Mouse (Mus musculus) right cerebral cortex, postnatal 14 days (tissue): ENCODE measurements around the gene Sptan1.
A peak's percentile ranks its signal among the peaks of the same experiment; 100 is the strongest.

ENCODE experiments used
- DNase-seq: peaks from one replicate; pipeline ENCODE4 v3.0.0; 2022

Sptan1 gene

DNA sequence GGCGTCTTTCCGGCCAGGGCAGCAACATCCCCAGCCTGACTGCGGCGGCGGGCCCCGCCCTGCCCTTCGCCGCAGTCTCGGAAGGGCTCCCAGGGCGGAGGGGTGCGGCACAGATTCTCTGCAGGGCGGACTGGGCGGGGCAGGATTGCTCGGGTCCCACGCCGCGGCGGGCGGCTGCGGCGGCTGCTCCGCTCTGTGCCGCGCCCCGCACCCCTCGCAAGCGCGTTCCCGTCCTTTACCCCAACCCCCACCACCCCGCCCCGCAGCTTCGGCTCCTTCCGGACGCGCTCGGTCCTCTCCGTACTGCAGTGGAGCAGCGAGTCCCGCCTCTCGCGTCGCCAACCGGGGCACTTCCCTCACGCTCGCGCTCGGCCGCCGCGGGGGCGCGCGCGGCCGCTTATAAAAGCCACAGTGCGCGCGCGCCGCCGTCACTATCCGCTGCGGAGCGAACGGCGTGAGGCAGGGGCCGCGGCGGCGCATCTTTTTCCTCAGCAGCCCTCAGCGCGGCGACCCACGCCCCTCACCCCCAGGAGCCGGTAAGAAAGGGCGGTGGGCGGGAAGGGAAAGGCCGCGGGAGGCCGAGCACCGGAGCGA lies at the start of gene Sptan1:
Gene Sptan1 (plus strand): TSS at position 311 of the 594 bp plus-strand sequence.
- DNase-seq: peak; percentile 99

DNA sequence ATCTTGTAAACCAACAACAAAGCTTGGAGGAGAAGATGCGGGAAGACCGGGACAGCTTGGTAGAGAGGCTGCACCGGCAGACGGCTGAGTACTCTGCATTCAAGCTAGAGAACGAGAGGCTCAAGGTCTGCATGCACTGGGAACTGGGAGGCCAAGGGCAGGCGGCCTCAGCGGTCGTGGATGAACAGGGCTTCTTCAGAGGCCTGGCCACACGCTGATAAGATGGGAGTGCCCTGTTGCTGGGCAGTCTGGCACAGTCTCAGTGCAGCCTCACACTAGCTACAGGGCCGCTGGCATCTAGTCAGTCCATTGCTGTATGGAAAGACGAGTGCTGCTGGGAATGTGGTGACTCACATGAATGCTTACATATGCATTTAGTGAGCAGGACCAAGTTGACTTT lies 47.7 kb upstream of the Sptan1 start:
- no peak for DNase-seq

DNA sequence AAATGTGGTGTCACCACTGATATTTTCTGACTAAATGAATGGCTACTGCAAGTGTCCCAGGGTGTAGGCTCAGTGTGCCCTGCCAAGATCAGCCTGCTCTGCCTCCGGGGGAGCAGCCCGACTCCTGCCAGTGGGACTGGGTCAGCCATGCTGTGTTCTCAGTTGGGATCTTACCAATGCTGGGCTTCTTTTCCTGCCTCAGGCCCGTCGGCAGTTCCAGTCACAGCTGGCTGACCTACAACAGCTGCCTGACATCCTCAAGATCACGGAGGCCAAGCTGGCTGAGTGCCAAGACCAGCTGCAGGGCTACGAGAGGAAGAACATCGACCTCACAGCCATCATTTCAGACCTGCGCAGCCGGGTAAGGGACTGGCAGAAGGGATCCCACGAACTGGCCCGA lies 43.3 kb upstream of the Sptan1 start:
- DNase-seq: peak; percentile 53

DNA sequence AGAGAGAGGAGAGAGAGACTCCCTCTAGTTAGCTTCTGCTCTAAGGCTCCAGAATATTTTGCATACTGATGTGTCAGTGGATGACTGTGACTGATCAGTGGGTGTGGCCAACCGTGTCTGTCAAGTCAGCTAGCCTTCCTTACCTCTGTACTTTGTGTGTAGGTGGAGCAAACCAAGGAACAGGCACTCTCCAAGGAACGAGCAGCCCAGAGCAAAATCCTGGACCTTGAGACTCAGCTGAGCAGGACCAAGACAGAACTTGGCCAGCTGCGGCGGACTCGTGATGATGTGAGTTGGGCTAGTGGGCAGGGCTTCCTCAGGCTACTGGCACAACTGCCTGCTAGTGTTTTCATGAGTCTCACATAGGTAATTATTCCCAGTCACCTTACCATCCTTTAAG lies 38.8 kb upstream of the Sptan1 start:
- DNase-seq: no peak

DNA sequence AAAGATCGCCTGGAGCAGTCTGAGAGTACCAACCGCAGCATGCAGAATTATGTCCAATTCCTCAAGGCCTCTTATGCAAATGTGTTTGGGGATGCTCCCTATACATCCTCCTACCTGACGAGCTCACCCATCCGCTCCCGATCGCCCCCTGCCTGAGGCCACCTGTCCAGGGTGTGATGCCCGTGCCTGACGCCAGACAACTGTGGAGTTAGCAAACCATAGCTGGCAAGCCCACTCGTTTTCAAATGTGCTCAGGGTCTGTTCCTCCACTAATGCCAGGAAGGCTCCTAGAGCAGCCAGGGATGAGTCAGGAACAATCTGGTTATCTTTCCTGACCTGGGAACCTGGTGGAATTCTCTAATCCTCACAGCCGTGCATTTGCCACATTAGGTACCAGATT lies 34.9 kb upstream of the Sptan1 start:
- DNase-seq: no peak

DNA sequence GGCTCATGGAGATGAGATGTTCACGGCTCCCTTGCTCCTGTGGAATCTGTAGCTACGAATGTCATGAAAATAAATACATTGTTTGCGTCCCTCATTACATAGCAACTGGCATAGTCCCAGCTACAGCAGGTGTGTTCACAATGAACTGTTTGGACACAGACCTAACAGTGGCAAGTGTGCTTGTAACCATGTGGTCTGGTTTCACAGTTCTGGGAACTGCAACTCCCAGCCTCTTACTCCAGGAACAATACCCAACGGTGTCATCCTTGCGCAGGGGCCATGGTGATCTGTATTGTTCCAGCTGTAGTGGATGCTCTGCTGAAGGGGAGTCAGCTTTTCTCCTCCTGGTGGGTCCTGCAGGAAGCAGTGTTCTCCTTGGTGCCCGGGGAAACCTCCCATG lies 34.2 kb upstream of the Sptan1 start:
- DNase-seq: no peak

DNA sequence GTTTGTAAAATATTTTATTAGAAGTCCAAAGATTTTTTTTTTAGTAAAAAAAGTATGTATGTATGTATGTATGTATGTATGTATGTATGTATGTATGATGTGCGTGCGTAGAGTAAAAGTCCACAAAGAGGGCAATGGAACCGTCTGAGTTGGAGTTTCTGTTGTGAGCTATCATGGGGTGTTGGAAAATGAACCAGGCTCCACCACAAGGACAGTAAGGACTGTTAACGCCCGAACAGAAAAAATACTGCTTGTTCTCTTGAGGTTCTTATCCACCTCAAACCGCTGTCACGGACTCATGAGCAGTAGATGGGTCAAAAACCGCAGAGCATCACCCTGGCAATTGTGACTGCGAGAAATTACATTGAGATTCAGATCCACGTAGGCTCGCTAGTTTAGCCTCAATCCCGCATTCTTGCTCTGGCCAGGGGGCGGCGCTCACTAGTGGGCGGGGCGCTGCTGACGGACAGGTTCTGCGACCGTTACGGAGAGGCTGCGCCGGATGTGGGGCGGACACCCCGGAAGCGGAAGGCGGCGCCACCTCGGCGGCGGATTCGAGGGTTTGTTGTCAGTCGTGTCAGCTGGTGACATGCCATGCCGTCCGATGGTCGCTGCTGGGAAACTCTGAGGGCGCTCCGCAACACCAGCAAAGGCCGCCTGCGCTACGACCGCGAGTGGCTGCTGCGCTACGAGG lies 30.3 kb upstream of the Sptan1 start, which contains the start of gene Gle1:
Gene Gle1 (plus strand): TSS at position 521 of the 694 bp plus-strand sequence.
- DNase-seq: peak; percentile 97

DNA sequence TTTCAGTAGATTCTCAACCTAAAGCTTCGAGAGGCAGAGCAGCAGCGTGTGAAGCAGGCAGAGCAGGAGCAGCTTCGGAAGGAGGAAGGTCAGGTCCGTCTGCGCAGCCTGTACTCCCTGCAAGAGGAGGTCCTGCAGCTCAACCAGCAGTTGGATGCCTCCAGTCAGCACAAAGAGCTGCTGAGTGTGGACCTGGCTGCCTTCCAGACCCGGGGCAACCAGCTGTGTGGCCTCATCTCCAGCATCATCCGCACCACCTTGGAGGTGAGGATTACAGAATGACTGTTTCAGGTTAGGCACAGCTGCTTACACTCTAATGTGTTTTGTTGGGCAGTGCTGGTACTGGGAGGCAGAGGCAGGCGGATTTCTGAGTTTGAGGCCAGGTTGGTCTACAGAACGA lies 25.3 kb upstream of the Sptan1 start:
- DNase-seq: no peak

DNA sequence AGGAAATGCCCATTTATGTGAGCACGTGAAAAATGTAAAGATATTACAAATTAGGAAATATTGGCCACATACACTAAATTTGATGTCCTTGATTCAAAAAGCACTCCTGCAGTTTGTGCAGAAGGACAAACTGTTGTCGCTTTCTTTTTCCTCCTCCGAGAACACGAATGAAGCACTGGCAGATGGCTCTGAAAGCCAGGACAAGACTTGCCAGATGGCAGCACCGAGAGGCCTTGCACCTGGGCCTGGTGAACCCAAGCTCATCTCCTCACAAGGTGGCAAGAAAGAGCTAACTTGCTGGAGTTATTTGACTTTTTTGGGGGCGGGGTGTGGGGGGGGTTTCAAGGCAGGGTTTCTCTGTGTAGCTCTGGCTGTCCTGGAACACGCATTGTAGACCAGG lies 24.5 kb upstream of the Sptan1 start:
- DNase-seq: no peak

DNA sequence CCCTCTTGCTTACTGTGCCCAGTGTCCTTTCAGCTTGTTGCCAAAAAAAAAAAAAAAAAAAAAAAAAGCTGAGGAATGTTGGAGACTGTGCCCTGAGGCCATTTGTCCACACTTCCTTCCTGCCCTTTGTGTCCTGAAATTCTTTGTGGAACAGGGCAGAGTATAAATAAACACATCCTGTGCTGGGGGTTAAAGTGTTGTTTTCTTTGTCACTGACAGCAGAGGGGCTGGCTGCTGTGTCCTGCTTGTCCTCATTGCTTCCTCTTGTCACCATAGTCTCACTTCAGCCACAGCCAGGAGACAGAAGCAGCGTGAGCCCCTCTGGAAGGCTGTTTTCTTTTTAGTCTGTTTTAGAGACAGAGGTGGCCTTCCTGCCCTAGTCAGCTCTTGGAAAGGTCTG lies 20.6 kb upstream of the Sptan1 start:
- no peak for DNase-seq

DNA sequence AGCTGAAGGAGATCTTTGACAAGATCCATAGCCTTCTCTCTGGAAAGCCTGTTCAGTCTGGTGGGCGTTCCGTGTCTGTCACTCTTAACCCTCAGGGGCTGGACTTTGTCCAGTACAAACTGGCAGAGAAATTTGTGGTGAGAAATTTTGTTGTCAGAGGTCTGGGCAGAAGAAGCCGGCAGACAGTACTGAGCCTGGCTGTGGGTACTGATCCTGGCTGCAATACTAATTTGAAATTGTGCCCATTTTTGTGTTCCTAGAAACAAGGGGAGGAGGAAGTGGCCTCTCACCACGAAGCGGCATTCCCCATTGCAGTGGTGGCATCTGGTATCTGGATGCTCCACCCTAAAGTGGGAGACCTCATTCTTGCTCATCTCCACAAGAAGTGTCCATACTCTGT lies 16.5 kb upstream of the Sptan1 start:
- no peak for DNase-seq

DNA sequence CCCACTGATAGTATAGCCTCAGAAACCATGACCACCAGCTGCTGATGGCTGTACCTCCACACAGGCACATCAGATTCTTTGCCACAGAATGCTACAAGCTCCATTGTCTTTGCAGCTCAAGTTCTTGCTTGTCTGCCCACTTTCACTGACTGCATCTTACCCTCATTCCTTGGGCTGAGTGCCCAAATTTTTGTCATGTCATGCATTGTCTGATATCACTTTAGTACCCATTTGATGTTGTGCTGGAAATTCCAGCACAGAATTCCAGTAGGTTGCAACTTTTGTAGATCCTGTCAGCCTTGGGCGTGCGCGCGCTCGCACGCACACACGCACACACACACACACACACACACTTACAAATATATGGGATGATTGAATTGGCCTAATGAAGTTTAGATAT lies 4.1 kb upstream of the Sptan1 start:
- DNase-seq: no peak

DNA sequence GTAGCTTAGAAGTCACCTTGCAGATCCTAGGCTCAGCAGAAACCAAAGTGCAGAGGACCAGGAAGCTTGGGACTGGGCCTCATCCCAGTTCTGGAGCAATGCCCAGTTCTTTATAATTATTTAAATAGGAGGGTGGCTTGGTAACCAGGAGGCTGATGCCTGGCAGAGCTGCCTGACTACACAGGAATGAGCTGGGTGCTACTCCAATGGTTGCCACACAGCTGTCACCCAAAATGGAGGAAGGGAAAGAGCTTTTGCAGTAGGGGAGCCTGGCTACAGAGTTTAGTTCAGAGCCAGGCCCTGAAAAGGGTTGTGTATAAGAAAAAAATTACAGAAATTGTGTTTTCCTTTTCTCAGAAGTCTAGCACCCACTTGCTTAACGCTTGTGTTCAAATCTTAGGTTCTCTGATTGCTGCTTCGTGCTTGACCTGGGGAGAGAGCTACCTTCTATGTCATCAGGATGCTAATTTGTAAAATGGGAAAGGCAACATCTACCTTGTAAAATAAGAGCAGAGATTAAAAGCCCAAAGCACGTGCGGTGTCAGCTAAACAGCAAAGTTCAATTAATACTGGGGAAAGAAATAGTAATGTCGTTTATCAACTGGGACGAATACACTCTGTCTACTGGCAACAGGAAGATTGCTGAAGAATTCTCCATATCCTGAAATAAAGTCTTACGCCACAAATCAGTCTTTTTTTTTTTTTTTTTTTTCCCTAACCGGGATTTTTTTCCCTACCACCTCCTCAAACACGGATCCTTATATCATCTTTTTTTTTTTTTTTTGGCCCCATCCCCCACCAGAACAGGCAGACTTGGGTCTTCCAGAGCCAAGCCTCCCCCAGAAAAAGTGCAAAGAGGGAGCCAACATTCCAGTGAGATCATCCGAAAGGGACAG lies 758 bp upstream of the Sptan1 start:
- peak; percentile 22 for DNase-seq

DNA sequence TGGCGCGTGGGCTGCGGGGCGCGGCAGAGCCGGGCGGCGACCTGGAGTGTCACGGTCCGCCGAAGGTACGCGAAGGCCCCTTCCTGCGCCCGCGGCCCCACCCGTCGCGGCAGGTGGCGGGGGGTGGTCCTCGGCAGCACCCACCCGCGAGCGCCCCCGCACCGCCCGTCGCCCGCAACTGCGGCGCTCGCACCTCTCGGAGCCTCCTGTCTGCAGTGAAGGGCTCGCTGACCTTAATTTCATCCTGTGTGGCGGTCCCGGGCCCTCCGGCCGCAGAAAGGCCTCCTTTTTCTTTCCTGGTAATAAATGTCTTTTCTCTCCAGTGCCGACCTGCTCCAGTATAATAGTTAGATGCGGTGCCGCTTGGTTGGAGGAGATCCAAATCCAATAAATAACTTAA lies 546 bp downstream of the Sptan1 start:
- DNase-seq: peak; percentile 50

DNA sequence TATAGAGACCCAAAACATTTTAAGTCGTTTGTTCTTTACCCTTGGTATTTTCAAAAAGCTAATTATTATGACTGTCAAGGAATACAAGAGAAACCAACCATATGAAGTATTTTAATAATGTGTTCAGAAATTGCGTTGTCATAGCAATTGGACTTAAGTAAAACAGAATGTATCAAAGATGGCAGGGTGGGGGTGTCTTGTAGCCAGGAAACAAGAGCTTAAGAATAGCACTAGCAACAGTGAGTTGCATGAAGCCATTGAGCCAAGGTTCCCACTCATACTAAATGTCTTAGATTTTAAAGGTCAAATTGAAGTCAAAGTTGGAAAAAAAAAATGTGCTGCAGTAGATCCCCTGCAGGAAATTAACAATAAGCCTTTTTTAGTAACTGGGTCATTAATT lies 1.5 kb downstream of the Sptan1 start:
- DNase-seq: no peak

DNA sequence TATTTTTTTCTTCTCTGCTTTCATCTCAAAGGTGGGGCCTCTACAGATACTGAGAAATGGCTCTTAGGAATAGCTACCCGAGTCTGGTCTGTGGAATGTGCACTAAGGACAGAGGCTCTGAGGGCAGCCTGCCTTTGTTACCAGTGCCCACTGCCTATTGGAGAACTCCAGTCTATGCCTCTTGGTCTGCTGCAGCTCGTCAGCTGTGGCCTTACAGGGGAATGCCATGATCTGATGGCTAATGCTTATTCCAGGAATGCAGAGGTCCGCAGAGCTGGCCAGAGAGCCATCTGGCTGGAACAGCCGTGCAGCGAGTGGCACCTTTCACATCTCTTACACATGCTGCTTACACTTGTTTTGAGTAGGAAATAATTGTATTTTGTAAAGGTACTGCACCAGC lies 2.4 kb downstream of the Sptan1 start:
- DNase-seq: no peak

DNA sequence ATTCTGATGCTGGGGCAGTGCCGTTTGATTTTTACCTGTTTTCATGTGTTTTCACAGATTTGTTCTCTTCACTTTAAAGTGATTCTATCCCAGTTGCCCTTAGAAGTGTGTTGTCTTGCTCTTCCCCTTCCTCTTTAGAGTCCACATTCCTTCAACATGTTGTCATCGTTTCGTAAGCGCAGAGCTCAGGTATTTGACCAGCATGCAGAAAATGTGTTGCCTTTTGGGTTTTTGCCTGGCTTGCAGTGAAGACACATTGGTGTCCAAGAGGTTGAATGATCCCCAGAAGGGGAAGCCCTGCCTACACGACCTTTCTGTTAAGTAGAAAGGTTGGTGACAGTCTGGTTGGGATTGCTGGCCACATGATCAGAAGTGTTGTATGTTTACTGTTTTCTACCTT lies 3.3 kb downstream of the Sptan1 start:
- no peak for DNase-seq

DNA sequence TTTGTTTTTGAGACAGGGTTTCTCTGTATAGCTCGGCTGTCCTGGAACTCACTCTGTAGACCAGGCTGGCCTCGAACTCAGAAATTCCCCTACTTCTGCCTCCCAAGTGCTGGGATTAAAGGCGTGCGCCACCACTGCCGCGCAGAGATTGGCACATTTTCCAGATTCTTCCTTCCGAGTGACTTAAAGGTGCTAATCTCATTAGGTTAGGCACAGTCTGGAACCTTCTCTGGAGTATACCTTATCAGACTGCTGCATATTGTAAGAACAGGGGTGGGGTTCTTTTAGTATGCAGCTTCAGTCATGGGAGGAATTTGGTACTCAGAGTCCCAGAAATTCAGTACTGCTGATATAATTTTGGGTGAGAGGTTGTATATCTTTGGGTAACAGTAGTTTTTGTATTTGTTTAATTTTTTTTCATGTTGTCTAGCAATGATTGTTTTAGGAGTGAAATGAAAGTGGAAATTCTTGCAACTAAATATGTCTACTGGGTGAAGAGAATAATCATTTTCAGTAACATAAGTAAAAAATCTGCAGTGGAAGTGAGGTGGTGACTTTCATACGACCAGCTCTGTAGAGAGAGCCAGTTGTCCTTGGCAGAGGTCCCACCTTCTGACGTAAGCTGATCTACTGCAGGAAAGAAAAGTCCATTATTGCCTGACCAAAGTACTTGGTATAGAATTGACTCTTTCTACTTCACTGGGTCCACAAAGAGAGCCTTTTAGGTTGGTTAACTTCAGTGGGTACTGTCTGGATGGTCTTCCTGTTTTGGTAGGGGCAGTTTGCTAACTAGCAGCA lies 6.7 kb downstream of the Sptan1 start:
- DNase-seq: no peak

DNA sequence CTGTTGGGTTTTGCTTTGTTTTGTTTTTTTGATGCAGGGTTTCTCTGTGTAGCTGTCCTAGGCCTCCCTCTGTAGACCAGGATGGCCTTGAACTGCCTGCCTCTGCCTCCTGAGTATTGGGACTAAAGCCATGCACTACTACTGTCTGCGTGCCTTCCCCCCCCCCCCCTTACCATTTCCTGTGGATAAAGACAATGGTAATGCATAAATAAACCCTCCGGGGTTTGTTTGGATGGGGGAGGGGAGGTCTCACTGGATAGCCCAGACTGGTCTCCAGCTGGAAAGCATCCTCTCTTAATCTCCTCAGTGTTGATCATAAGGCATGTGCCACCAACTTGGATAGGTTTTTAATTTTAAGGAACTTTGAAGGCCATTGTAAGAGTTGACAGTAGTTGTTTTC lies 8.2 kb downstream of the Sptan1 start:
- DNase-seq: no peak

DNA sequence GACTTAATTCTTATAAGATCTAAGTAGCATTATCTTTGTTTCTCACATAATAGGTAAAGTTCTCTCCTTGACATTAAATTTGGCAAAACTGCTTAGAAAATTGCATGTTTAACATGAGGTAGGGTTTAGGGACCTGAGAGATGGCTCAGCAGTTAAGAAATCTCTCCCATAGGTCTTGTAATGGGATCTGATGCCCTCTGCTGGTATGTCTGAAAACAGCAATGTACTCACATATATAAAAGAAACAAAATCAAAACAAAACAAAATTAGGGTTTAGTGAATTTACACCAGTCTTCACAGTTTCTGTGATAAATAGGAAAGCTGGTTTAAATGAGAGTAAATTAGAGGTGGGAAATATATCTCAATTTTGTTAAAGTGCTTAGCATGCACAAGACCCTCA lies 11.9 kb downstream of the Sptan1 start:
- peak; percentile 16 for DNase-seq

DNA sequence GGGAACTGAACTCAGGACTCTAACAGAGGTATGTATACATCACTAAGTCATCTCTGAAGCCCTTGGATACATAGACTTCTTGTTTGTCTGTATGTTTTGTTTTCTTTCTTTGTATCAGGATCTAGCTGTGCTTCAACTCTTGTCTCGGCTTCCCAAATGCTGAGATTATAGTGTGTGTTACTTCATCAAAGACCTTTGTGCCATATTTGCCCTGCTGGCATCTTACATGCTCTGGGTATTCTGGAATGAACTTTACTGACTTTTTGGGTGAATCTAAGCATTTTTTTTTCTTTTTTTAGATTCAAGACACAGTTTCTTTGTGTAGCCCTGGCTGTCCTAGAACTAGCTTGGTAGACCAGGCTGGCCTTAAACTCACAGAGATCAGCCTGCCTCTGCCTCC lies 15.3 kb downstream of the Sptan1 start:
- no peak for DNase-seq

DNA sequence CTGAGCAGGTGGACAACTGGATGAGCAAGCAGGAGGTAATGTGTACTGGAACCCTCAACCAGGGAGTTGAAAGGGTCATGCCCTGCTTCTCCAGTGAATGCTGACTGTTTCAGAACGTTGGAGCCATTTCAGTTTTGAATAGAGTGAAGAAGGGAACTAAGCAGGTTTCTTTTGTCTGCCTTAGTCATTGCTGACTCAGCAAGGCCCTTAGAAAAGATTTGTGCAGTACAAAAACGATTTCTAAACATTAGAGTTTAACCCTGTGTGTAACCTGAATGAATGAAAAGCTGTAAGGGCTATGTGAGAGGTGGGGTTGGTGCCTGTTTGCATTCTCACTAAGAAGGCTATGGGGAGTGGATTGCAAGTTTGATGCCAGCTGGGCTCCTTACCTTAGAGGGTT lies 26.6 kb downstream of the Sptan1 start:
- no peak for DNase-seq

DNA sequence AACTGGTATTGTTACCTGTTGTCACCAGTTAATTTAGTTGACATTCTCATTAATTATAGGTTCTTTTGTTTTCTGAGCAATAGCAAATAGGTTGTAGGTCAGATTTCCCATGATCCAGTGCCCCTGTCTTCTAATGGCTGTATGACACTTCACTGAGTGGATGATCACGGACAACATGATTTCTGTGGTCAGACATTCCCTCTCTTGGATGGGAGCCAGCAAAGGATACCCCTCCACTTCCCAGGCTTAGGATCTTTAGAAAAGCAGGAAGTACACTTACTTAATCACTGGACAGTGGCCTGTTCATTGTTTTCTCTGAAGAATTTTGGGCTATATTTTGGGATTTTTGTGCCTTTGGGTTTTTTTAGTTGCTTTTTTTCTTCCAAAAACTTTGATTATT lies 43.7 kb downstream of the Sptan1 start:
- no peak for DNase-seq
